Mouse (Mus musculus) embryonic facial prominence, embryonic 11.5 days (tissue): Measurements from ENCODE around the gene S100a16. TPM values are rescaled to one million over a fixed set of nuclear protein-coding genes. Genes with fewer than 3 reads are reported as not detected.

ENCODE experiments used
- ATAC-seq: fragments of 200-750 bp; cut with Nextera tagmentation; replicated peaks from 2 replicates; pipeline ENCODE4 v1.8.0; 2017; ENCODE audit warnings: low read depth; ENCODE audit not compliant: insufficient number of reproducible peaks, low FRiP score, low TSS enrichment
- DNase-seq: peaks from one replicate; pipeline ENCODE4 v3.0.0-alpha.2; 2015; ENCODE audit warnings: low spot score
- H3K27ac ChIP-seq: fragments of 300-500 bp; sonication (generic); replicated peaks from 2 replicates; pipeline ENCODE4 v1.5.1; 2014; ENCODE audit warnings: mild to moderate bottlenecking, low read depth, low read length, control low read depth
- H3K27me3 ChIP-seq: fragments of 300-500 bp; sonication (generic); 2 replicates; pipeline ENCODE4 v1.6.1; 2014; ENCODE audit warnings: mild to moderate bottlenecking, low read length, moderate library complexity, mixed read lengths; ENCODE audit not compliant: control insufficient read depth, insufficient read depth
- H3K36me3 ChIP-seq: fragments of 300-500 bp; sonication (generic); replicated peaks from 2 replicates; pipeline ENCODE4 v1.6.1; 2014; ENCODE audit warnings: low read depth, mild to moderate bottlenecking, low read length, moderate library complexity, mixed read lengths; ENCODE audit not compliant: control insufficient read depth, insufficient read depth
- H3K4me1 ChIP-seq: fragments of 300-500 bp; sonication (generic); 2 replicates; pipeline ENCODE4 v1.6.1; 2014; ENCODE audit warnings: low read length, mixed read lengths; ENCODE audit not compliant: control insufficient read depth, insufficient read depth
- H3K4me2 ChIP-seq: fragments of 300-500 bp; sonication (generic); 2 replicates; pipeline ENCODE4 v1.6.1; 2014; ENCODE audit warnings: low read depth, mild to moderate bottlenecking, control low read depth, low read length, moderate library complexity
- H3K4me3 ChIP-seq: fragments of 300-500 bp; sonication (generic); 2 replicates; pipeline ENCODE4 v1.5.1; 2014; ENCODE audit warnings: low read depth, low read length, control low read depth
- H3K9ac ChIP-seq: fragments of 300-500 bp; sonication (generic); replicated peaks from 2 replicates; pipeline ENCODE4 v1.6.1; 2014; ENCODE audit warnings: mild to moderate bottlenecking, control low read depth, low read length
- H3K9me3 ChIP-seq: fragments of 300-500 bp; sonication (generic); replicated peaks from 2 replicates; pipeline ENCODE4 v1.6.1; 2016; ENCODE audit warnings: mild to moderate bottlenecking, low read length, inconsistent platforms, mixed read lengths; ENCODE audit not compliant: control insufficient read depth
- WGBS: fragments of 180-500 bp; shearing (Covaris S2); extraction: QIAGEN DNeasy Blood & Tissue Kit; methylation state at CpG from one replicate; pipeline ENCODE4 v1.1.7; 2014; 5-methylcytosine and 5-hydroxymethylcytosine counted together
- polyA plus RNA-seq: library from polyadenylated mRNA; unstranded; fragments of >200 nt; fragmentation: Nextera tagmentation; extraction: Ambion mirVana; gene quantifications from 2 replicates; pipeline ENCODE4 v1.2.1, GENCODE M21; 2014

S100a16 gene
- polyA plus RNA-seq, 1 experiment from 2014 or later, result 48.2 TPM

GRCm38 (mm10) chr3:90503444-90503843, 33.6 kb upstream of the S100a16 start:
- Histone ChIP-seq H3K27me3 (no peaks in the 10 kb centered on the region), H3K4me1 (no peaks in the 10 kb centered on the region; the same call in 1 of the 2 replicates), H3K27ac (no peak overlapping the region), H3K9me3 (no peaks in the 10 kb centered on the region), H3K4me3 (no peak overlapping the region), H3K9ac (no peak overlapping the region), H3K4me2 (no peak overlapping the region), H3K36me3 (peaks cover 22% of the 10 kb centered on the region)
- WGBS, result 89% methylated on average over 4 of the region's 4 CpGs
- DNase-seq, result no peak
- no peak for ATAC-seq

- Histone ChIP-seq H3K36me3 (peaks cover 21% of the 10 kb centered on the region), H3K4me2 (no peak overlapping the region), H3K27ac (no peak overlapping the region), H3K4me3 (no peak overlapping the region), H3K4me1 (no peaks in the 10 kb centered on the region; the same call in 1 of the 2 replicates), H3K9me3 (no peaks in the 10 kb centered on the region), H3K27me3 (no peaks in the 10 kb centered on the region), H3K9ac (no peak overlapping the region)
- WGBS, result 93% methylated on average over 5 of the region's 5 CpGs
- ATAC-seq (no peak), DNase-seq (no peak)
These were observed 31.8 kb upstream of the S100a16 start for GRCm38 (mm10) chr3:90505216-90505615.

GRCm38 (mm10) chr3:90506362-90506761, 30.7 kb upstream of the S100a16 start:
- H3K9ac ChIP-seq, result no peak overlapping the region
- no peaks in the 10 kb centered on the region for H3K27me3 ChIP-seq
- WGBS, result 91% methylated on average over 3 of the region's 3 CpGs
- H3K27ac ChIP-seq, result no peak overlapping the region
- H3K4me3 ChIP-seq, result no peak overlapping the region
- H3K4me1 ChIP-seq, result no peaks in the 10 kb centered on the region; the same call in 1 of the 2 replicates
- H3K9me3 ChIP-seq, result no peaks in the 10 kb centered on the region
- no peak overlapping the region for H3K4me2 ChIP-seq
- DNase-seq (no peak), ATAC-seq (no peak)
- H3K36me3 ChIP-seq, result peaks cover 19% of the 10 kb centered on the region

DNA sequence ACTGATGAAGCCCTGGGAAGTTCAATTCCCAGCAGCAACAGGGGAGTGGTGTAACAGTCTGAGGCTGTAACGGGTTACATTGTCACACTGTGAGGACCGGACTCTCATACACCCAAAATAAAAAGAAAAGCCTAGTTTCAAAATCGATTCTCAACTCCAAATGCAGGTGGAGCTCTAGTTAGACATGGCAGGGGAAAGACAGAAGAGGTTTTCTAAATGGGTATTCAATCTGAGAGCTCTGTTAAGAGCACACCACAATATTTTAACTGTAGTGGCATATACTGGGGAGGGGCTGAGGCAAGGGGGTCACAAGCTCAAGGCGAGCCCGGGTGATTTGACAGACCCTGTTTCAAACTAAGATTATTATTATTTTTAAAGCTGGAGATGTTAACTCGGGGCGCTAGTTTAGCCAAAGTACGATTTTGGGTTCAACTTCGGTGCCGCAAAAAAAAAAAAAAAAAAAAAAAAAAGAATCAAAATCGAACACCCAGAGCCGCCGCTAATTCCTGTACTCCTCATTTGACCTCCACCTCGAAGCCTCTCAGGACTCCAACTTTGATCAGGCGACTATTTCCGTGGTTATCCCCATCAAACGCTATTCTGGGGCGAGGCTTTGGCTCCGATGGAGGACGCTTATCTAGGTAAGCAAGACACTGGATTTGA, 28.6 kb upstream of the S100a16 start:
- peak overlapping the region; percentile 85; the same call in 1 of the 2 replicates for H3K27ac ChIP-seq

GRCm38 (mm10) chr3:90508950-90509746, 27.9 kb upstream of the S100a16 start, which contains the start of gene Chtop:
Gene Chtop (minus strand): TSS chr3:90509498.
- 0 out of 2 replicates have a peak, but pooled peaks cover 6% of the 10 kb centered on the region for H3K27me3 ChIP-seq
- peak within 1 kb of the TSS; percentile 98 for H3K9ac ChIP-seq
- peak; percentile 100 for DNase-seq
- peaks cover under 1% of the 10 kb centered on the region; the same call in 1 of the 2 replicates for H3K4me1 ChIP-seq
- H3K27ac ChIP-seq, result peak within 1 kb of the TSS; percentile 85
- H3K4me3 ChIP-seq, result peak within 1 kb of the TSS; percentile 94
- under 1% methylated on average over 65 of the region's 66 CpGs for WGBS
- peak within 1 kb of the TSS; percentile 71 for H3K4me2 ChIP-seq
- ATAC-seq, result peak; percentile 90
- H3K9me3 ChIP-seq, result no peaks in the 10 kb centered on the region
- peaks cover 13% of the 10 kb centered on the region for H3K36me3 ChIP-seq

More for the DNA sequence above, 28.6 kb upstream of the S100a16 start:
- H3K36me3 ChIP-seq, result peaks cover 16% of the 10 kb centered on the region
- H3K9ac ChIP-seq, result peak overlapping the region; percentile 98
- H3K4me1 ChIP-seq, result no peaks in the 10 kb centered on the region; the same call in 1 of the 2 replicates
- H3K4me3 ChIP-seq, result peak overlapping the region; percentile 94
- H3K9me3 ChIP-seq, result no peaks in the 10 kb centered on the region
- WGBS, result 5% methylated on average over 20 of the region's 20 CpGs
- H3K27me3 ChIP-seq, result no peaks in the 10 kb centered on the region
- ATAC-seq (no peak; the same call in 1 of the 2 replicates), DNase-seq (peak; percentile 26)
- peak overlapping the region; percentile 71 for H3K4me2 ChIP-seq

DNA sequence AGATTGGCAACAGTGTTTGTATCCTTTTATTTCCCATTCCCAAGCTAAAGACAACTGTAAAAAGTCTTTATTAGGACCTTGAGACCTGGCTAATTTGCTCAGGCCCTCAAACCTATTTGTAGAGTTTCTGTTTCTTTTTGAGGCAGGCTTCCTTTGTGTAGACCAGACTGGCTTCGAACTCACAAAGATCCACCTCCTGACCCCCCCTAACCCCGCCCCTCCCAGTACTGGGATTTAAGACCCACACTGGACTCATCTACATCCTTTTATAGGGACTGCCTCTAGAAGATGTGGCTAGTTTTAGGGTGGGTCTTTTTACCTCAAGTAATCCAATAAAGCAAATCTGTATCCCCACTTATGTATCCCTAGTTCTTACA, 27.3 kb upstream of the S100a16 start:
- Histone ChIP-seq H3K36me3 (peaks cover 10% of the 10 kb centered on the region), H3K27me3 (0 out of 2 replicates have a peak, but pooled peaks cover 8% of the 10 kb centered on the region), H3K27ac (no peak overlapping the region), H3K9ac (no peak overlapping the region), H3K9me3 (no peaks in the 10 kb centered on the region), H3K4me1 (peaks cover 6% of the 10 kb centered on the region), H3K4me2 (no peak overlapping the region), H3K4me3 (no peak overlapping the region; the same call in 1 of the 2 replicates)
- no peak for DNase-seq
- WGBS, result 9% methylated on average over 2 of the region's 2 CpGs
- peak; percentile 22; the same call in 1 of the 2 replicates for ATAC-seq

DNA sequence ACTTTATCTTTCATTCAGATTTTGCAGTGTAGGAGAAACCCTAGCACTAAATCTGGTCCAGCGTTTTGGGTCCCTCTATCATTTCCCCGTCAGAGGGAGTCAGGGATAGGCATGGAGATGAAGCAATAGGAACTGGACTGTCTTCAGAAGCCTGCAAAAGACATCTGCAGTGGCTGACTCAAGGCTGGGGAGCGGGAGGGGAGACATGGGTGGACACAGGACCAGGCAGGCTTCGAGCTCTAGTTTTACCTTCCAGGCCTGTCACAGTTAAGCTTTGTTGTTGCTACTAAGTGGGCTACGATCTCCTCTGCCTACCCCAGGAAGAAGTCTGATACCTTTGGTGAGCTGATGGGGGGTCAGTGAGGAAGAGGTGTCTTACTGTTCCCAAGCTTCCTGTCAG, 24.8 kb upstream of the S100a16 start:
- Histone ChIP-seq H3K4me1 (peaks cover 9% of the 10 kb centered on the region), H3K27me3 (0 out of 2 replicates have a peak, but pooled peaks cover 8% of the 10 kb centered on the region), H3K36me3 (no peaks in the 10 kb centered on the region; the same call in 1 of the 2 replicates), H3K9me3 (no peaks in the 10 kb centered on the region), H3K27ac (no peak overlapping the region), H3K4me2 (no peak overlapping the region), H3K4me3 (no peak overlapping the region), H3K9ac (no peak overlapping the region)
- ATAC-seq, result no peak
- WGBS, result 88% methylated on average over 5 of the region's 5 CpGs
- no peak for DNase-seq
